ENCODE assay signal across 8 mouse cellular contexts in the genomic region with DNA sequence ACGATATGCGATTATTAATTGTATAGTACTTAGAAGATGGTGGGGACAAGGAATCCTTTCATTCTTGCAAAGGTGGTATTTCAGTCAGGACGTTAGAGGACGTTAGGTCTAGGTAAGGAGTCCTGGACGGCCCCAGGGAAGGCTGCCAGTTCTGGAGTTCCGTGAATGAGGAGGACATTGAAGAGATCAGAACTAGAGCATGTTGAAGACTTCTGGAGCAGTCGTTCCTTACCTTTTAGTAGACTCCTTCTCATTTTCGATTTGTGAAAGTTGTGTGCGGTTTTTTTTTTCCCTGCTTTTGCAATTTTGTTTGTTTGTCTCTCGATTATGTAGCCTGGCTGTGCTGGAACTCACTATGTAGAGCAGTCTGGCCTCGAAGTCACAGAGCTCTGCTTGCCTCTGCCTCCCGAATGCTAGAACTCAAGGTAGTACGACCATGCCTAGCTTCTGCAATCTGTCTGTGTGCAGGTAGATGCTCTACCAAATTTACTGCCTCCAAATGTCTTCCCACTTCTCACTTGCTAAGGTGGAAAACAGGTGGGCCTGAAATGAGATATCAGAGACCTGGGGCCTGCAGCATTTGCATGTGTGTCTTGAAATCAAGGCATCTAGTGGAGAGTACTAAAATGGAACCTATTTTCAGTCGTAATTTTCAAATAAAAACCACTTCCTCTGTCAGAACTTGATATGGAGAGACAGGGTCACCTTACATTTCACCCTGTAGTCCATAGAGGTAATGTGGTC. TPM values are rescaled to one million over a fixed set of nuclear protein-coding genes. Genes with fewer than 3 reads are reported as not detected.
DNase-seq lines count a peak whose midpoint lies in the region; ATAC-seq and TF ChIP-seq lines count a peak whose summit lies in the region.

No protein-coding gene starts in this region.

- peaks cover 2% of the 10 kb centered on the region; the same call in 1 of the 2 replicates for H3K4me1 ChIP-seq in hindbrain, embryonic 11.5 days (replicated peaks; ENCODE audit: control insufficient read depth, insufficient read depth, low read length)

- intact Hi-C loops in gastrocnemius, postnatal 36 days (cut with DNase I), result no loop called here

- peak overlapping the region; percentile 97 for H3K27ac ChIP-seq in layer of hippocampus, adult 2 months
- H3K27ac ChIP-seq in hindbrain, embryonic 11.5 days (ENCODE audit: low read depth, low read length), result no peak overlapping the region

- peak overlapping the region; percentile 89 for H3K4me3 ChIP-seq in layer of hippocampus, adult 2 months
- peak overlapping the region; percentile 93 for H3K4me3 ChIP-seq in hindbrain, embryonic 11.5 days (ENCODE audit: low read depth, low read length)

- WGBS in hindbrain, embryonic 11.5 days, result 43% methylated on average over 14 of the region's 14 CpGs

- ATAC-seq in hindbrain, embryonic 11.5 days (ENCODE audit: low FRiP score), result no peak

- H3K9me3 ChIP-seq in hindbrain, embryonic 11.5 days (ENCODE audit: control insufficient read depth, low read length), result no peaks in the 10 kb centered on the region

- no peak for TF ChIP-seq CTCF in layer of hippocampus, adult 2 months (conservative IDR thresholded peaks at IDR 0.05)

- peak overlapping the region; percentile 87 for H3K9ac ChIP-seq in hindbrain, embryonic 11.5 days (ENCODE audit: low read depth, low read length)

- no peak for DNase-seq in layer of hippocampus, adult 2 months (ENCODE audit: low spot score in 2 of 2)
- DNase-seq in layer of hippocampus, postnatal 25 days (ENCODE audit: extremely low spot score in 1 of 2, low spot score in 1 of 2), result no peak
- DNase-seq in adipocyte (ENCODE audit: low spot score), result peak; percentile 45
- DNase-seq in hindbrain, embryonic 11.5 days (ENCODE audit: low spot score), result no peak
- DNase-seq in lung, postnatal 36 days, result peak; percentile 38
- no peak for DNase-seq in left cerebral cortex, adult 18-20 months (ENCODE audit: low spot score in 2 of 2)
- no peak for DNase-seq in gastrocnemius, postnatal 36 days
- no peak for DNase-seq in layer of hippocampus, adult 8-10 months (ENCODE audit: low spot score in 2 of 2)

- H3K27me3 ChIP-seq in hindbrain, embryonic 11.5 days (ENCODE audit: control insufficient read depth, insufficient read depth, low read length), result no peaks in the 10 kb centered on the region

- H3K4me2 ChIP-seq in hindbrain, embryonic 11.5 days (replicated peaks; ENCODE audit: low read depth, low read length), result peak overlapping the region; percentile 58

- no peaks in the 10 kb centered on the region for H3K36me3 ChIP-seq in hindbrain, embryonic 11.5 days (ENCODE audit: control insufficient read depth, insufficient read depth, low read length)

RNA-seq across cellular contexts. Expression of a gene that starts 1.2 kb away (rescaled TPM):
- total RNA-seq in layer of hippocampus, adult 2 months (2021), result 10 to 100 TPM; 58.1 to 58.9 TPM
- total RNA-seq in layer of hippocampus, postnatal 25 days (2021), result 10 to 100 TPM; 50.9 to 54.8 TPM
- 15.2 and 16.7 TPM in 2 replicates for polyA plus RNA-seq in hindbrain, embryonic 11.5 days (2014; fragmentation: Nextera tagmentation; extraction: Ambion mirVana)
- 10 to 100 TPM; 52.2 to 56.4 TPM for total RNA-seq in left cerebral cortex, adult 18-20 months (2021)
- 1 to 10 TPM; 3.1 to 3.7 TPM for total RNA-seq in gastrocnemius, postnatal 36 days (2021)
- 10 to 100 TPM; 56.7 to 62.5 (median 59.0) TPM for total RNA-seq in layer of hippocampus, adult 8-10 months (2022)

Comparison
In these comparisons a context has a peak if more than half of its experiments do, and no peak if none do; other contexts are left out.
1. DNase-seq: peak in adipocyte (single experiment) and lung, postnatal 36 days (single experiment); none in layer of hippocampus, adult 2 months (0 of 2), layer of hippocampus, postnatal 25 days (0 of 2), hindbrain, embryonic 11.5 days (single experiment), left cerebral cortex, adult 18-20 months (0 of 2), gastrocnemius, postnatal 36 days (0 of 2) and layer of hippocampus, adult 8-10 months (0 of 2).
2. RNA of a gene that starts 1.2 kb away (total RNA-seq): 56.7 to 62.5 TPM in layer of hippocampus, adult 8-10 months, 58.1 to 58.9 TPM in layer of hippocampus, adult 2 months, 52.2 to 56.4 TPM in left cerebral cortex, adult 18-20 months and 50.9 to 54.8 TPM in layer of hippocampus, postnatal 25 days; 3.1 to 3.7 TPM in gastrocnemius, postnatal 36 days; every median in the first group is over 10 times any median in the second.